12 mouse cellular contexts compared by ENCODE assay signal in the genomic region with DNA sequence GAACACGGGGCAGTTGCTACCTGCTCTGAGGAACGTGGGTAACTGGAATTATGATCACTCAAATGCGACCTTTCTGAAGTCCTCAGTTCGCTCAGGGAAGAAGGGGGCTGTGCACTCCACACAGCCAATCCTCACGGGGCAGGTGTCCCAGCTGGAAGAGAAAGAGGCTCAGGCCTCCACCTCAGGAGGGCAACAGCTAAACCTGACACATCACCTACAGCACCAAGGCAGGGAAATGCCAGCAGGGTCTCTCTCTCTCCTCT.
DNase-seq lines count a peak whose midpoint lies in the region; ATAC-seq and TF ChIP-seq lines count a peak whose summit lies in the region.
"Had no signal": no experiment of that assay in that cellular context is flagged by ENCODE, and none has a peak within 500 bp of the region (broad histone marks: within the 10 kb centered on the region; RNA-seq: fewer than 3 reads in every experiment).

No protein-coding gene starts in this region.

- WGBS in kidney, postnatal 0 days = 37% methylated on average over 5 of the region's 5 CpGs
- WGBS in embryonic facial prominence, embryonic 15.5 days = 56% methylated on average over 5 of the region's 5 CpGs
- 60% methylated on average over 5 of the region's 5 CpGs for WGBS in midbrain, embryonic 12.5 days

- peaks cover 15% of the 10 kb centered on the region for H3K4me1 ChIP-seq in kidney, postnatal 0 days (replicated peaks; ENCODE audit: insufficient read depth, low read length)
- H3K4me1 ChIP-seq in embryonic facial prominence, embryonic 15.5 days = peaks cover 62% of the 10 kb centered on the region
- H3K4me1 ChIP-seq in midbrain, embryonic 12.5 days = peaks cover 41% of the 10 kb centered on the region

- H3K4me3 ChIP-seq in kidney, postnatal 0 days (replicated peaks; ENCODE audit: low read depth, low read length) = no peak overlapping the region
- no peak overlapping the region for H3K4me3 ChIP-seq in embryonic facial prominence, embryonic 15.5 days (replicated peaks)
- H3K4me3 ChIP-seq in midbrain, embryonic 12.5 days = no peak overlapping the region

- TF ChIP-seq CTCF in kidney, postnatal 0 days (IDR thresholded peaks at IDR 0.05; ENCODE audit: low read depth) = no peak

- no peak overlapping the region for H3K9ac ChIP-seq in kidney, postnatal 0 days (ENCODE audit: low read depth, low read length)
- H3K9ac ChIP-seq in embryonic facial prominence, embryonic 15.5 days = no peak overlapping the region
- H3K9ac ChIP-seq in midbrain, embryonic 12.5 days (replicated peaks) = no peak overlapping the region

- no peaks in the 10 kb centered on the region for H3K27me3 ChIP-seq in kidney, postnatal 0 days (ENCODE audit: insufficient read depth, low read length)
- H3K27me3 ChIP-seq in embryonic facial prominence, embryonic 15.5 days = no peaks in the 10 kb centered on the region
- H3K27me3 ChIP-seq in midbrain, embryonic 12.5 days = no peaks in the 10 kb centered on the region
- H3K27me3 ChIP-seq: Patski had no signal

- peak overlapping the region; percentile 72; the same call in 1 of the 2 replicates for H3K27ac ChIP-seq in kidney, postnatal 0 days
- peak overlapping the region; percentile 92 for H3K27ac ChIP-seq in embryonic facial prominence, embryonic 15.5 days (replicated peaks)
- peak overlapping the region; percentile 84 for H3K27ac ChIP-seq in midbrain, embryonic 12.5 days (replicated peaks)

- no peak overlapping the region for H3K4me2 ChIP-seq in kidney, postnatal 0 days (ENCODE audit: low read length)
- H3K4me2 ChIP-seq in embryonic facial prominence, embryonic 15.5 days (replicated peaks) = no peak overlapping the region
- H3K4me2 ChIP-seq in midbrain, embryonic 12.5 days (replicated peaks) = no peak overlapping the region

- peak; percentile 89 for DNase-seq in heart, adult 11 months
- DNase-seq in heart, adult 18-20 months = no peak
- DNase-seq in kidney, postnatal 0 days (ENCODE audit: low spot score) = no peak
- no peak for DNase-seq in kidney, postnatal 4 days
- DNase-seq in urinary bladder, postnatal 25 days (ENCODE audit: low spot score) = no peak
- DNase-seq in testis, postnatal 14 days (ENCODE audit: low spot score) = no peak
- DNase-seq: adrenal gland, postnatal 36 days; cerebellum, adult 8-10 months; kidney, postnatal 14 days had no signal

- no peaks in the 10 kb centered on the region for H3K36me3 ChIP-seq in kidney, postnatal 0 days (ENCODE audit: insufficient read depth, low read length)
- H3K36me3 ChIP-seq in embryonic facial prominence, embryonic 15.5 days = no peaks in the 10 kb centered on the region
- no peaks in the 10 kb centered on the region for H3K36me3 ChIP-seq in midbrain, embryonic 12.5 days

- H3K9me3 ChIP-seq in kidney, postnatal 0 days (replicated peaks; ENCODE audit: low read length) = no peaks in the 10 kb centered on the region
- no peaks in the 10 kb centered on the region for H3K9me3 ChIP-seq in embryonic facial prominence, embryonic 15.5 days (replicated peaks)
- H3K9me3 ChIP-seq in midbrain, embryonic 12.5 days = no peaks in the 10 kb centered on the region

- no peak for ATAC-seq in kidney, postnatal 0 days (replicated peaks; ENCODE audit: low FRiP score, low read depth)
- no peak for ATAC-seq in embryonic facial prominence, embryonic 15.5 days (ENCODE audit: insufficient number of reproducible peaks, low FRiP score, low TSS enrichment, low read depth)
- ATAC-seq in midbrain, embryonic 12.5 days (ENCODE audit: low FRiP score, low read depth) = no peak
- ATAC-seq: Patski had no signal
